Mouse (Mus musculus): ENCODE measurements around the gene Fam83c.

Gene Fam83c

DNA sequence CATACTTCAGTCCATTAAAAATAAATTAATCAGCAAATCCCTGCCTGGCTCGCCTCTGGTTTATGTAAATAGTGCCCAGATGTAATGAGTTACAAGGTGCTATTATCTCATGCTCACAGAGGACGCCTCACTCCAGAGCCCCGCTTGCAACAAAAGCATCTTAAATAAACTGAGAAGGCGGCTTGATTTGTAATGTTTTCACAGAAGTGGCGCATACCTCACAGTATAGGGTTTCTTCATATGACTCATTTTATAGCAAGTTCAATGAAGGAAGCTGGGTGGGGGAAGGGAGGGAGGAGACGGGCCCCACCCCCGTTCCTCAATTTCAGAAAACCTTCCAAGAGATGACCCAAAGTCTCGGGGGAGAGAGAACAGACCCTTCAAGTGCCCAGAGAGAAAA lies 12.3 kb upstream of the Fam83c start:
- no peak for TF ChIP-seq GATA4 (IDR thresholded peaks at IDR 0.05; ENCODE audit: insufficient replicate concordance, low read length)

DNA sequence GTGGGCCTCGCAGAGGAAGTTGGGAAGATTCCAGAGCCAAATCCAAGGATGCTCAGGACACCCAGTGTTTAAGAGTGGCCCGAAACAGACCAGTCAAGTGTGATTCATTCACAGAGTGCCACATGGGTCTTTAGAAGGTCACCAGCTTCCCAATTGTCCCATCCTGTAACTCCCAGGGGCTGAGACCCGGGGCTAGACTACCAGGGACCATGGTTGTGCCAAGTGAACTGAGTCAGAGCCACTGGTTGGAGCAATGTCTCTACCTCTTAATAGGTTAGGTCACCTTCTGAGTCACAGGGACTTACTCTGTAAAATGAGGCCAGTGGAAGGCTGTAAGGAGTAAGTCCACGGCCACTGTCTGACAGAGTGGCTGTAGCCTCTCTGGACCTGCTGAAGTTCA lies 4.3 kb upstream of the Fam83c start:
- no peak for TF ChIP-seq GATA4 (IDR thresholded peaks at IDR 0.05; ENCODE audit: insufficient replicate concordance, low read length)

DNA sequence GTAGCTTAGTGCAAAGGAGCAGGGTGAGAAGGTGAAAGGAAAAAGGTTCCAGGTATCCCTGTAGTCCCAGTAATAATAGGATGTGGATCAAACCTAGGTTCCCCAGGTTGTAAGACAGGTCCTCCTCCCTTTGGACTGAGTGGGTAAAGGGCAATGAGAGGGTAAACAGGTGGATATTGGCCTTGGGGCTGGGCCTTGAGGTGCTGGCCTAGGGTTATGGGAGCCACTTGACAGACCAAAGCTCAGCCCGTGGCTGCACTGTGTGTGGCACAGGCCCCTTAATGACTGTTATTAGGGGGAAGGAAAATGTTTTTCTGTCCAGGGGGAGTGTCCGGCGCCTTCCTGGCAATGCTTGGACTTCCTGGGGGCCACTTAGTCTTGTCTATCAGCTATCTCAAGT lies 3.3 kb upstream of the Fam83c start:
- TF ChIP-seq GATA4 (IDR thresholded peaks at IDR 0.05; ENCODE audit: insufficient replicate concordance, low read length), result no peak

DNA sequence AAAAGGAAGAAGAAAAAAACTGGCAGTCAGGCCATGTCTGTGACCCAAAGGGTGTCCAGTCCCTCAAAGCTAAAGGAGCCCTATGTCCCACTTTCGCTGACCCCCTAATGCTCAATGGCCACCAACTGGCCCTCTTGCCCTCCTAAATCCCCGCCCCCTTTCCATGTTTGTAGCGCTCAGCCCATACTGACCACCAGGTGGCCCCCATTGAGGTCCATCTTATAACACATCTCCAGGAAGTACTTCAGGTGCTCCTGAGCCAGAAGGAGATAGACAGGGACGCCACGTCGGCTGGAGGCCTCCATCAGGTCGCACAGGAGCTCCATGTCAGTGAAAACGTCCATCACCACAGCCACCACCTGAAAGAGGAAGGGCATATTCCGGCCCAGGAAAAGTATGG lies 3.4 kb downstream of the Fam83c start:
- no peak for TF ChIP-seq GATA4 (IDR thresholded peaks at IDR 0.05; ENCODE audit: insufficient replicate concordance, low read length)

DNA sequence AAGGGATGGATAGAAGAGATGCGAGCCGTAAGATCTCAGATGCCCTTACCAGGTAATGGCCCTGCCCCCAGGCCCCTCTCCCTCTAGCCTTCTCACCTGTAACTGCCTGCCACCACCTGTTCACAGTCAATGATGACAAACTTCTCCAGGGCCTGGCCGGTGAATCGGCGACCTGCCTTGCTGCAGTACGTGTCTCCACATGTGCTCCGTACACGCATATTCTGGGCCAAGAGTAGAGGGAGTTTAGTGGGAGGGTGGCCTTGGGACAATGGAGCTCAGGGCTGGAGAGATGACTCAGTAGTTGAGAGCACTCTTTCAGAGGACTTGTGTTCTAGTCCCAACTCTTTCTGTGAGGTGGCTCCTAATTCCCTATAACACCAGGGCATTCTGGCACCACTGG lies 3.8 kb downstream of the Fam83c start:
- TF ChIP-seq GATA4 (IDR thresholded peaks at IDR 0.05; ENCODE audit: insufficient replicate concordance, low read length), result no peak

DNA sequence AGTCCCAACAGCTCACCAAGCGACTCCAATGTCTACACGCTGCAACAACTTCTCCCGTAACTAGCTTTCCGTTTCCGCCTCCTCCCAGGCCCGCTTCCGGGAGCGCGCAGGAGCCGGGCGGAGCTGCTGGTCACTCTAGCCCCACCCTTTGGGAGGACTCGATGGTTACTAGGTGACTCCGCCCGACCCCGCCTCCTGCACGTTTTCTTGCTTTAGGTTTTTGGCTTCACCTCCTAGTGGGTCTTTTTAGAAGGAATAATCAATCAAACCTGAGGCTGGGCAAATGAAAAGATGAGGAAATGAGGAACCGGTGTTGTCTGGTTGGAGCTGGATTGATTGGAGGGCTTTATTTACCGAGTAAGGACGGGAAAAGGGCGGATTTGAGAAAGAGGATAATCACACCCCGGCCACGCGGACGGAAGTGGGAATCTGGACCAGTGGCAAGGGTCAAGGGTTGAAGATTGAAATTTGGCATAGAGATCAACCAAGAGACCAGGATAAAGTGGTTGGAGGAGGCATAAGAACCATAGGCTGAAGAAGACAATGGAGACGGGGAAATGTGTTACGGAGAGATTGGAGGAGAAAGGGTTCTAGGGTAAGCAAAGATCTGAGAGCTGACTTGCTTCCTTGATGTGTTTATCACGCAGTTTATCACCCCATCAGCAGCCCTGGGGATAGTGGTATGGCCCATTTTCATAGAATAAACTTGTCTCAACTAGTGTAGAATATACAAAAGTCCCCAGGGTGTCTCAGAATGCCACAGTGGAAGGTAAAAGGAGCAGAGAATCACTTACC lies 7.8 kb downstream of the Fam83c start, which contains the start of gene Eif6:
Gene Eif6 (minus strand): TSS at position 296 of the 795 bp plus-strand sequence.
- peak; percentile 14; the same call in 1 of the 2 replicates for TF ChIP-seq GATA4 (IDR thresholded peaks at IDR 0.05; ENCODE audit: insufficient replicate concordance, low read length)

DNA sequence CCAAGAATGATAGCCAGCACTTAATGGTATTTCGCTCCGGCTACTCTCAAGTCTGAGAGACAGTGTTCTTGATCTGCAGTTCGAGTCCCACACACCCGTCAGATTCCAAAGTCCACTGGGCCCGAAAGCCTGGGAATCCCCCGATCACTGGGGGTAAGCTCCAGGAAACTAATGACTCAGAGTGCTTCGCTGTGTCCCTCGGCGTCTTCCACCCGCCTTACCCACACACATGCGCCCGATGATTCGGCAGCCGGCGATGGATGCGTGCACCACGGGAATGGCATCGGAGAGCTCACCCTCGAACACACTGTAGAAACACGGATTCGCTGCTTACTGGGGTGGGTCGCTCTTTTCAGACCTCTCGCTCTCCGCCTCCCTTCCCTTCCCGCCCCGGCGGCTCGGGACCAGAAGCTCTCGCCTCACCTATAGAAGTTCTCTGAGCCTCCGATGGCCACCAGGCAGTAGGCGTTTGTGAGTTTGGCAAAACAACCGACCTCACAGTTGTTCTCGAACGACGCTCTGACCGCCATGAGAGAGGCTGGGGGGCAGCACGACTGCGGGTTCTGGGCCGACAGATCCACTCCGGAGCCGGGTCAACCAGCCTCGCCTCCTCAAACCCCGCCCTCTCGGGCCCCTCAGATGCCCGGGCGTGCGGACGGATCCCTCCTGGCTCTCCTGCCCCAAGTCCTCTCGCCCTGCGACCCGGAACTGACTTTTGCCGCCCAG lies 8.6 kb downstream of the Fam83c start:
- TF ChIP-seq GATA4 (IDR thresholded peaks at IDR 0.05; ENCODE audit: insufficient replicate concordance, low read length), result no peak

DNA sequence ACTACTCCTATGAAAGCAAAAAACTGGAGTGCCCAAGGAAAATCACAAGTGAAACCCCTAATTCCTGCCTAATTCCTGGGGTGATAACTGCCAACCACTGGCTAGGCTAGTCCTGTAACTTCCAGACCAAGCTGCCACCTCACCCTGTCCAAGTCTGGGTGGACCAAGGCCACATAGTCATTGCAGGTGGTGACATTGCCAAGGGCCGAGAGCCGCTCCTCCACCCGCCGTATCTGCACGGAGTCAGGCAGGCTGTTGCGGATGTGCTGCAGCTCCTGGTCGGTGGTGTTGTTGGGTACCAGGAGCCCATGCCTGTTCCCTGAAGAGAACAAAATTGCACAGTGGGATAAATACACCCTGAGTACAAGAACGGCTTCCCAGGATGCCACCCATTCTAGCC lies 10.9 kb downstream of the Fam83c start:
- no peak for TF ChIP-seq GATA4 (IDR thresholded peaks at IDR 0.05; ENCODE audit: insufficient replicate concordance, low read length)

DNA sequence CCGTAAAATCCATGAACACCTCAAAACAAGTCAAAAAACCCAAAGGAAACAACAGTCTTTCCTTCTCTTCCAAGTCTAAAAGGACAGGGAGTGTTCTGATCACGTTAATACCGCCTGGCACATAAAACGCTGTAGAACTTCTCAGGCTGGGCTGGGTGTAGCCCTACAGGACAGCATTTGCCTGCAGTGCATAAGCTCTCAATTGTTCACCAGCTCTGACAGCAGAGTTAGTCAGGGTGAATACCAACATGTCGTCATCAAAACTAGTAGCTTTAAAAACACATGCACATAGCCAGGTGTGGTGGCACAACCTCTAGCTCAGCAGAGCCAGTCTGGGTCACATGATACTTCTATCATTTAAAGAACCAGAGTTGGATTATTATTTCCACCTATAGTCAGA lies 13.9 kb downstream of the Fam83c start:
- no peak for TF ChIP-seq GATA4 (IDR thresholded peaks at IDR 0.05; ENCODE audit: insufficient replicate concordance, low read length)

DNA sequence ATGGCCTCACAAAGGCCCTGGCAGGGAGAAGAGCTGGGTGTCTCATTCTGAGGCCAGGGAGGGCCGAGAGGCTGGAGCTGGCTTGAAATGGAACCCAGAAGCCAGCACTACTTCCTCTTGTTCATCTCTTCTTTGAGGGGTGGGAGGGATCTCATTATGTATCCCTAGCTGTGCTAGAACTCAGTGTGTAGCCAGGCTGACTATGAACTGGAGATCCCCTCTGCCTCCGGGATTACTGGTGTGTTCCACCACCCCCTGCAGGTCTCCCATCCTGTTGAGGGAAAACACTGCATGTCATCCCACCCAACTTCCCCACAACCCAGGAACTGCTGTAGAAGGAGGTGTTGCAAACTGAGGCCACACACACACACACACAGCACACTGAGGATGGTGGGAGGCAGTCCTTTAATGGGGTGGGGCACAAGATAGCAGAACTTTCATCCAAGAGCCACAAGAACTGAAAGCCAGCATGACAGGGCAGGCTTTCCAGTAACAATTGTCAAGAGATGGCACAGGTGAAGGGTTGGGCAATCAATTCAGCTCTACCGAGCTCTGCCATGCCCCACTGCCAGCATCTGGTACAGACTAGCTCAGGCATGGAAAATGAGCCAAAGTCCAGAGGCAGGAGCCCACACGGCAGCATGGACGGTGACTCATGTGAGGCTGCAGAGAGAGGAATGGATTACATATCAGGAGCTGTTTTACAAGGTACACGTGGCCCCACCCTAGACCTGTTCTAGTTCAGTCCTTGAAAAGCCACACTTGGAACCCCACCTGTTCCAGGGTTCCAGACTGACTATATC lies 15.0 kb downstream of the Fam83c start:
- no peak for TF ChIP-seq GATA4 (IDR thresholded peaks at IDR 0.05; ENCODE audit: insufficient replicate concordance, low read length)

DNA sequence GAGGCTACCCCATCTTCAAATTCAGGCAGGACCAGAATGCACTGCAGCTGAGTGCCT lies 15.4 kb downstream of the Fam83c start, which contains the start of gene BC029722:
Gene BC029722 (minus strand): TSS at position 35 of the 57 bp plus-strand sequence.
- no peak for TF ChIP-seq GATA4 (IDR thresholded peaks at IDR 0.05; ENCODE audit: insufficient replicate concordance, low read length)

DNA sequence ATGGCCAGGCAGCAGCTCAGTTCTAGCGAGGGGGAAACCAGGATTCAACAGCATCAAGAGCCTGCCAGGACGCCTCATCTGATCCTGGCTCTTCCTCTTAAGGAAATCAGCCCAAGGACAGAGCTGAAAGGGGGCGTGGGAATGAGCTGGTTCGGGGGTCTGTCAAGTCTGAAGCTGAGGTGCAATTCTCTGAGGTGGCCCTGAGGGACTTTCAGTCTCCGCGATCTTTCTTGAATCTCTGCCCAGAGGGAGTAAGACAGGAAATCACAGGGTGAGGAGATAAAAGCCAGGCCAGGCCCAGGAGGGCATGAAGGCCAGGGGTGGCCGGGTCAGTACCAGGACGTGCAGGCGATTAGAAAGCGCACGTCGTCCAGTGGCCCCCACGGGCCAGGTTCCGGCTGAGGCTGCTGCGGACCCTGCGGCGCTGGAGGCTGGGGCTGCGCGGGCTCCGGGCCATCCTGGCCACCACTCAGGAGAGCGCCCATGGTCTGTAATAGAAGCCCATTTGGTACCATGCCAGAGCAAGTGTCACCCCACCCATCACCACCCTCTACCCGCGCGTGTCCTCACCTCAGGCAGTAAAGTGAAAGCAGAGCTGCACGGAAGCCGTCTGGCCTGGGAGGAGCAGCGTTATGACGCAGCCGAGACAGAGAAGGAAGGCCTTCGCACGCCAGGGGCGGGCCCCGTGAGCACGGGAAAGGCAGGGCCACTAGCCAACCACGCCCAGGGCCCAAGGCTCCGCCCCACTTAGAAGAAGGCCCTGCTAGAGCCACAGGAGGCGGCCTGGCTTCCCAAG lies 15.9 kb downstream of the Fam83c start:
- peak; percentile 90; the same call in 1 of the 2 replicates for TF ChIP-seq GATA4 (IDR thresholded peaks at IDR 0.05; ENCODE audit: insufficient replicate concordance, low read length)

DNA sequence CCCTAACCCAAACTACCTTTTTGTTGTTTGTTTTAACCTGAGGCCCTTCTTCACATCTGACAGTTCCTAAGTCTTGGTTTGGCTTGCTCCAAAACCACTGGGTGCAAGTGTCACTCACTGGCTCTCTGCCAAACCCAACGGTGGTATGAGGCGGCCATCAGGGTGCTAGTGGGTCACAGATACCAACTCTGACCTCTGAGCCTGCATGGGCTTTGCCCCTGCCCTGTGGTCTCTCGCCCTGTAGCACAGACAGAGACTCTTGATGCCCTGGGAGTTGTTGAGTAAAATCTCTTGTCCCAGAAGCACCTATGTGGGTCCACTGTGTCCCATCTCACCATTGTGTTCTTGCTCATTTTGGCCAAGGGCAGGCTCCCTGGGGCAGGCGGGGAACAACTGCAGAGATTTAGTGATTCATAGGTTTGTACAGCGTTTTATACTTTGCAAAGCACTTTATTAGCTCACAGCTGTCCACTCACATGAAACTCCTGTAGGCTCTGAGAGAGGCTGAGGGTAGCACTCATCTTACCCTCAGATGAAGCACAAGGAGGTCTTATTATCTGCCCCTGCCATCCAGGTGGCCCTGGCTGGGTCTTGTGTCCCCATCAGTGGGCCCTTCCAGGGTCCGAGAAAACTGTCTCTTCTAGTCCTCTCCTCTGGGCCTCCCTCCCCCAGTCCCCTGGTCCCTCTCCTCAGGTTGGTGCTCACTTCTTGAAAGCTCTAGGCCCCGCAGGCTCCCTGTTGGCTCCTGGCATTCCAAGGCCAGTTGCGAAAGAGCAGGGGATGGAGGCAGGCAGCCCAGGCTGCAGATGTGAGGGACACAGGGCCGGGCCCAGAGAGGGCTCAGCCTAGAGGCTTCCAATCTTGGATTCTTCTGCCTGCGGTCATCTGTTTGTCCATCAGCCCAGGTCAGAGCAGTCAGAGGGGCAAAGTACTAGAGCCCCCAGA lies 17.1 kb downstream of the Fam83c start:
- no peak for TF ChIP-seq GATA4 (IDR thresholded peaks at IDR 0.05; ENCODE audit: insufficient replicate concordance, low read length)

DNA sequence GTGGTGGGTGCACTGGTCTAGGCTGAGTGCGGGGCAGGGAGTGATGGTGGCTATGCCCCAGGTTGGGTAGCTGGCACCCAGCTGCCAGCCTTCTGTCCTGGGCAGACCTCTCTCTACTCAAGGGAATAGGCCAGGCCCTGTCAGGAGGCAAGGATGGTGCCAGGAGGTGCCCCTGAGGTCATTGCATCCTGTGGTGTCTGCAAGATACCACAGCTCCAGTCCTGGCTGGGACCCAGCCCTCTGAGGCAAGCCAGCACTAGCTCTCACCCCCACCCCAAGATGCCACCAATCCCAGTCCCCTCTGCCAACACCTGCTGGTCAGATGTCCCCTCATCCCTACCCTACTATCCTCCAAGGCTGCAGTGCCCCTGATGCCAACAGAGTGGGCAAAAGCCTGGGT lies 18.5 kb downstream of the Fam83c start:
- TF ChIP-seq GATA4 (IDR thresholded peaks at IDR 0.05; ENCODE audit: insufficient replicate concordance, low read length), result no peak

Data from liver, adult (tissue).